Mouse (Mus musculus): ENCODE data around the gene Sirt2. TPM values are rescaled to one million over a fixed set of nuclear protein-coding genes. Genes with fewer than 3 reads are reported as not detected.

Sirt2 gene
- polyA plus RNA-seq, 1 experiment from 2014 or later = 110 TPM

GRCm38 (mm10) chr7:28727649-28728340 lies 38.7 kb upstream of the Sirt2 start:
- no peaks in the 10 kb centered on the region for H3K9me3 ChIP-seq (ENCODE audit: control insufficient read depth, low read length)
- H3K4me1 ChIP-seq (ENCODE audit: control insufficient read depth, insufficient read depth, low read length) = peaks cover 5% of the 10 kb centered on the region; the same call in 1 of the 2 replicates
- H3K36me3 ChIP-seq (ENCODE audit: control insufficient read depth, insufficient read depth, low read length) = no peaks in the 10 kb centered on the region
- no peak overlapping the region for H3K27ac ChIP-seq (ENCODE audit: low read depth, low read length)
- no peak overlapping the region for H3K4me2 ChIP-seq (ENCODE audit: low read depth, low read length)
- WGBS = 25% methylated on average over 10 of the region's 10 CpGs
- peaks cover 5% of the 10 kb centered on the region; the same call in 1 of the 2 replicates for H3K27me3 ChIP-seq (ENCODE audit: control insufficient read depth, insufficient read depth, low read length)
- no peak overlapping the region for H3K4me3 ChIP-seq (ENCODE audit: low read depth, low read length)
- ATAC-seq (ENCODE audit: low read depth) = peak; percentile 55
- H3K9ac ChIP-seq (replicated peaks; ENCODE audit: low read depth, low read length) = no peak overlapping the region

GRCm38 (mm10) chr7:28732341-28733142 lies 34.0 kb upstream of the Sirt2 start:
- Histone ChIP-seq H3K36me3 (ENCODE audit: control insufficient read depth, insufficient read depth, low read length) (no peaks in the 10 kb centered on the region), H3K4me2 (ENCODE audit: low read depth, low read length) (peak overlapping the region; percentile 56)
- ATAC-seq (ENCODE audit: low read depth) = peak; percentile 58; the same call in 1 of the 2 replicates

GRCm38 (mm10) chr7:28733211-28733610 lies 33.3 kb upstream of the Sirt2 start:
- Histone ChIP-seq H3K27me3 (ENCODE audit: control insufficient read depth, insufficient read depth, low read length) (peaks cover 5% of the 10 kb centered on the region; the same call in 1 of the 2 replicates), H3K9ac (replicated peaks; ENCODE audit: low read depth, low read length) (no peak overlapping the region), H3K27ac (ENCODE audit: low read depth, low read length) (no peak overlapping the region), H3K4me1 (ENCODE audit: control insufficient read depth, insufficient read depth, low read length) (peaks cover 5% of the 10 kb centered on the region; the same call in 1 of the 2 replicates), H3K4me2 (ENCODE audit: low read depth, low read length) (peak overlapping the region; percentile 56), H3K4me3 (ENCODE audit: low read depth, low read length) (peak overlapping the region; percentile 36; the same call in 1 of the 2 replicates), H3K36me3 (ENCODE audit: control insufficient read depth, insufficient read depth, low read length) (no peaks in the 10 kb centered on the region), H3K9me3 (ENCODE audit: control insufficient read depth, low read length) (no peaks in the 10 kb centered on the region)
- no peak for ATAC-seq (ENCODE audit: low read depth)
- WGBS = 8% methylated on average over 11 of the region's 11 CpGs

More at GRCm38 (mm10) chr7:28732341-28733142, 34.0 kb upstream of the Sirt2 start:
- no peaks in the 10 kb centered on the region for H3K9me3 ChIP-seq (ENCODE audit: control insufficient read depth, low read length)
- H3K27ac ChIP-seq (ENCODE audit: low read depth, low read length) = no peak overlapping the region
- H3K4me3 ChIP-seq (ENCODE audit: low read depth, low read length) = peak overlapping the region; percentile 36
- peaks cover 5% of the 10 kb centered on the region; the same call in 1 of the 2 replicates for H3K27me3 ChIP-seq (ENCODE audit: control insufficient read depth, insufficient read depth, low read length)
- peak overlapping the region; percentile 41; the same call in 1 of the 2 replicates for H3K9ac ChIP-seq (replicated peaks; ENCODE audit: low read depth, low read length)
- H3K4me1 ChIP-seq (ENCODE audit: control insufficient read depth, insufficient read depth, low read length) = peaks cover 5% of the 10 kb centered on the region; the same call in 1 of the 2 replicates
- 3% methylated on average over 58 of the region's 58 CpGs for WGBS

GRCm38 (mm10) chr7:28735701-28736100 lies 30.8 kb upstream of the Sirt2 start:
- WGBS = 81% methylated on average over 6 of the region's 6 CpGs
- Histone ChIP-seq H3K4me2 (ENCODE audit: low read depth, low read length) (no peak overlapping the region), H3K27ac (ENCODE audit: low read depth, low read length) (no peak overlapping the region), H3K9ac (replicated peaks; ENCODE audit: low read depth, low read length) (no peak overlapping the region), H3K9me3 (ENCODE audit: control insufficient read depth, low read length) (no peaks in the 10 kb centered on the region), H3K4me1 (ENCODE audit: control insufficient read depth, insufficient read depth, low read length) (peaks cover 7% of the 10 kb centered on the region; the same call in 1 of the 2 replicates), H3K27me3 (ENCODE audit: control insufficient read depth, insufficient read depth, low read length) (peaks cover 5% of the 10 kb centered on the region; the same call in 1 of the 2 replicates), H3K36me3 (ENCODE audit: control insufficient read depth, insufficient read depth, low read length) (no peaks in the 10 kb centered on the region), H3K4me3 (ENCODE audit: low read depth, low read length) (no peak overlapping the region)
- no peak for ATAC-seq (ENCODE audit: low read depth)

- H3K4me3 ChIP-seq (ENCODE audit: low read depth, low read length) = no peak overlapping the region
- no peak overlapping the region for H3K9ac ChIP-seq (replicated peaks; ENCODE audit: low read depth, low read length)
- no peak overlapping the region for H3K4me2 ChIP-seq (ENCODE audit: low read depth, low read length)
- ATAC-seq (ENCODE audit: low read depth) = no peak
- H3K9me3 ChIP-seq (ENCODE audit: control insufficient read depth, low read length) = no peaks in the 10 kb centered on the region
- H3K27me3 ChIP-seq (ENCODE audit: control insufficient read depth, insufficient read depth, low read length) = no peaks in the 10 kb centered on the region
- no peaks in the 10 kb centered on the region for H3K36me3 ChIP-seq (ENCODE audit: control insufficient read depth, insufficient read depth, low read length)
- H3K27ac ChIP-seq (ENCODE audit: low read depth, low read length) = no peak overlapping the region
- H3K4me1 ChIP-seq (ENCODE audit: control insufficient read depth, insufficient read depth, low read length) = 0 out of 2 replicates have a peak, but pooled peaks cover 10% of the 10 kb centered on the region
- WGBS = 95% methylated on average over 21 of the region's 21 CpGs
These were observed 26.7 kb upstream of the Sirt2 start for GRCm38 (mm10) chr7:28739829-28740228.

- Histone ChIP-seq H3K27ac (ENCODE audit: low read depth, low read length) (no peak overlapping the region), H3K9ac (replicated peaks; ENCODE audit: low read depth, low read length) (peak overlapping the region; percentile 58), H3K36me3 (ENCODE audit: control insufficient read depth, insufficient read depth, low read length) (no peaks in the 10 kb centered on the region), H3K9me3 (ENCODE audit: control insufficient read depth, low read length) (no peaks in the 10 kb centered on the region), H3K4me3 (ENCODE audit: low read depth, low read length) (peak overlapping the region; percentile 53), H3K4me1 (ENCODE audit: control insufficient read depth, insufficient read depth, low read length) (0 out of 2 replicates have a peak, but pooled peaks cover 10% of the 10 kb centered on the region), H3K4me2 (ENCODE audit: low read depth, low read length) (peak overlapping the region; percentile 63), H3K27me3 (ENCODE audit: control insufficient read depth, insufficient read depth, low read length) (no peaks in the 10 kb centered on the region)
- WGBS = 47% methylated on average over 9 of the region's 9 CpGs
- no peak for ATAC-seq (ENCODE audit: low read depth)
These were observed 25.6 kb upstream of the Sirt2 start for GRCm38 (mm10) chr7:28740949-28741348.

- peak; percentile 26 for ATAC-seq (ENCODE audit: low read depth)
- Histone ChIP-seq H3K4me2 (ENCODE audit: low read depth, low read length) (peak overlapping the region; percentile 63), H3K27me3 (ENCODE audit: control insufficient read depth, insufficient read depth, low read length) (no peaks in the 10 kb centered on the region), H3K36me3 (ENCODE audit: control insufficient read depth, insufficient read depth, low read length) (no peaks in the 10 kb centered on the region), H3K9me3 (ENCODE audit: control insufficient read depth, low read length) (no peaks in the 10 kb centered on the region), H3K4me1 (ENCODE audit: control insufficient read depth, insufficient read depth, low read length) (0 out of 2 replicates have a peak, but pooled peaks cover 10% of the 10 kb centered on the region), H3K27ac (ENCODE audit: low read depth, low read length) (0 out of 2 replicates have a peak overlapping the region, but pooled peaks have one; percentile 52), H3K9ac (replicated peaks; ENCODE audit: low read depth, low read length) (peak overlapping the region; percentile 58), H3K4me3 (ENCODE audit: low read depth, low read length) (peak overlapping the region; percentile 53)
- 1% methylated on average over 13 of the region's 13 CpGs for WGBS
These were observed 25.2 kb upstream of the Sirt2 start for GRCm38 (mm10) chr7:28741368-28741708.

- under 1% methylated on average over 39 of the region's 39 CpGs for WGBS
- Histone ChIP-seq H3K4me2 (ENCODE audit: low read depth, low read length) (peak within 1 kb of the TSS; percentile 63), H3K4me3 (ENCODE audit: low read depth, low read length) (peak within 1 kb of the TSS; percentile 53), H3K9me3 (ENCODE audit: control insufficient read depth, low read length) (no peaks in the 10 kb centered on the region), H3K36me3 (ENCODE audit: control insufficient read depth, insufficient read depth, low read length) (0 out of 2 replicates have a peak, but pooled peaks cover 2% of the 10 kb centered on the region), H3K27ac (ENCODE audit: low read depth, low read length) (peak within 1 kb of the TSS; percentile 66), H3K9ac (replicated peaks; ENCODE audit: low read depth, low read length) (peak within 1 kb of the TSS; percentile 58), H3K4me1 (ENCODE audit: control insufficient read depth, insufficient read depth, low read length) (0 out of 2 replicates have a peak, but pooled peaks cover 10% of the 10 kb centered on the region), H3K27me3 (ENCODE audit: control insufficient read depth, insufficient read depth, low read length) (no peaks in the 10 kb centered on the region)
- peak; percentile 98 for ATAC-seq (ENCODE audit: low read depth)
These were observed 24.7 kb upstream of the Sirt2 start, which contains the start of the genes Mrps12 and Sars2 for GRCm38 (mm10) chr7:28741709-28742438. Gene Mrps12 (minus strand): TSS chr7:28741820. Gene Sars2 (plus strand): TSS chr7:28741992.
